Mouse (Mus musculus) heart, embryonic 16.5 days (tissue): ENCODE results near the gene Clcnka. TPM values are rescaled to one million over a fixed set of nuclear protein-coding genes. Genes with fewer than 3 reads are reported as not detected.

ENCODE experiments used
- ATAC-seq: fragments of 200-750 bp; cut with Nextera tagmentation; replicated peaks from 2 replicates; pipeline ENCODE4 v1.8.0; 2017; ENCODE audit warnings: moderate number of reproducible peaks; ENCODE audit not compliant: insufficient read depth, low FRiP score; ENCODE audit errors: extremely low read depth
- H3K27ac ChIP-seq: fragments of 300-500 bp; sonication (generic); 2 replicates; pipeline ENCODE4 v1.5.1; 2014; ENCODE audit warnings: mild to moderate bottlenecking, low read length, control low read depth, moderate library complexity
- H3K27me3 ChIP-seq: fragments of 300-500 bp; sonication (generic); 2 replicates; pipeline ENCODE4 v1.6.1; 2014; ENCODE audit warnings: low read length, mixed read lengths; ENCODE audit not compliant: control insufficient read depth, insufficient read depth
- H3K36me3 ChIP-seq: fragments of 300-500 bp; sonication (generic); 2 replicates; pipeline ENCODE4 v1.6.1; 2014; ENCODE audit not compliant: control insufficient read depth, insufficient read depth
- H3K4me1 ChIP-seq: fragments of 300-500 bp; sonication (generic); 2 replicates; pipeline ENCODE4 v1.6.1; 2014; ENCODE audit warnings: low read length, mixed read lengths; ENCODE audit not compliant: control insufficient read depth, insufficient read depth
- H3K4me2 ChIP-seq: fragments of 300-500 bp; sonication (generic); 2 replicates; pipeline ENCODE4 v1.6.1; 2014; ENCODE audit warnings: low read depth, mild to moderate bottlenecking, control low read depth, low read length
- H3K4me3 ChIP-seq: fragments of 300-500 bp; sonication (generic); 2 replicates; pipeline ENCODE4 v1.5.1; 2014; ENCODE audit warnings: mild to moderate bottlenecking, control low read depth, low read length
- H3K9ac ChIP-seq: fragments of 300-500 bp; sonication (generic); 2 replicates; pipeline ENCODE4 v1.6.1; 2014; ENCODE audit warnings: low read length, control low read depth
- H3K9me3 ChIP-seq: fragments of 300-500 bp; sonication (generic); replicated peaks from 2 replicates; pipeline ENCODE4 v1.6.1; 2016; ENCODE audit warnings: low read length; ENCODE audit not compliant: control insufficient read depth
- WGBS: fragments of 180-500 bp; shearing (Covaris S2); extraction: QIAGEN DNeasy Blood & Tissue Kit; methylation state at CpG from one replicate; pipeline ENCODE4 v1.1.7; 2014; 5-methylcytosine and 5-hydroxymethylcytosine counted together
- polyA plus RNA-seq: library from polyadenylated mRNA; unstranded; fragments of >200 nt; fragmentation: Nextera tagmentation; extraction: Ambion mirVana; gene quantifications from 2 replicates; pipeline ENCODE4 v1.2.1, GENCODE M21; 2015

Clcnka gene
- polyA plus RNA-seq, 1 experiment from 2014 or later: 0.11 TPM

DNA sequence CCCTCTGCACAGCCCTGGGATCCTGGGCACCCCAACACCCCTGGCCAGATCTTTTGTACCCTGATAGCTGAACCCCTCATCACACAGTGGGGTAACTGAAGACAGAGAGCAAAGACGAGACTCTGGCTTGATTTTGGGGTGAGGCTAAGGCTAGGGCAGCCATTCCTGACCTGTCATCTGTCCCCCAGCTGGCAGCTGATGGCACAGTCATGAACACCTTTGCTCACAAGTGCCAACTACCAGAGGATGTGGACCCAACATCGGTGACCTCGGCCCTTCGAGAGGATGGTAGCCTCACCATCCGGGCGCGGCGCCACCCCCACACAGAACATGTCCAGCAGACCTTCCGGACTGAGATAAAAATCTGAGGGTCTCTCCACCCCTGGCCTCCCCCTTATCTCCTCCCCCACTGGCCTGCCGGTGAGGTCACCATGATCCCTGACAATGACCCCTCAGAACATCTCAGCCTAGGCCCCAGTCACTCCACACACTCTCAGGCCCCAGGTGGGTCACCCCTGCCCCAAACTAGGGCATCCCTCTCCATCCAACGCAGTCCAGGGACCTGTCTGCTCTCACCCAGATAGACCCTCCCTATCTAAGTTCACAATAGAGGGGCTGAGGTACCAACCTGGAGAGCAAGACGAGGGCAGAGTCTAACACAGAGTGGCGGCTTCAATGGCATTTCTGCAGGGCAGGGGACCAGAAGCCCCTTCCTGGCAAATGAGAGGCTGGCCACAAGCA is 25.3 kb upstream of the Clcnka start:
- peaks cover 38% of the 10 kb centered on the region for H3K4me1 ChIP-seq

DNA sequence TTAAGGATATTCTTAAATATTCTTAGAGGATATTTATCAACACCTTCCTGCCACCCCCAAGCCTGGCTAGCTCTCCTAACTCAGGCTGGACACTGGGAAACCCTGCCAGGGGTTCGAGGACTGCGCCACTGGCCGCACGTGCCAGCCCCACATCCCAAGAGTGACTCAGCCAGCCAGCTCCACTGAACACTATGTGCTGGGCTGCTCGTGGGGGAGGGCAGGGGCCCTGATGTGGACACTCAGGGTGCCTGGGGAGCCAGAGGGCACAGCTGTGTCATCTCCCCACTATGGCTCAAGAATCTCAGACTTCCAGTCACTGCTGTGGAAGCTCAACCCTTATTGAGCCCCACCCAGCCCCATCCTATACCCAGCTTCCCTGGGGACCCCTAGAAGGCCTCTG is 24.8 kb upstream of the Clcnka start:
- H3K36me3 ChIP-seq: no peaks in the 10 kb centered on the region
- H3K4me2 ChIP-seq: peak overlapping the region; percentile 76
- no peaks in the 10 kb centered on the region for H3K9me3 ChIP-seq
- no peaks in the 10 kb centered on the region for H3K27me3 ChIP-seq
- ATAC-seq: no peak
- peaks cover 38% of the 10 kb centered on the region for H3K4me1 ChIP-seq
- H3K9ac ChIP-seq: peak overlapping the region; percentile 98
- 42% methylated on average over 5 of the region's 5 CpGs for WGBS
- peak overlapping the region; percentile 83 for H3K4me3 ChIP-seq
- H3K27ac ChIP-seq: peak overlapping the region; percentile 91

More for the DNA sequence above, 25.3 kb upstream of the Clcnka start:
- no peak for ATAC-seq
- H3K9ac ChIP-seq: peak overlapping the region; percentile 98
- peak overlapping the region; percentile 83 for H3K4me3 ChIP-seq
- peak overlapping the region; percentile 91 for H3K27ac ChIP-seq
- H3K4me2 ChIP-seq: peak overlapping the region; percentile 76
- H3K9me3 ChIP-seq: no peaks in the 10 kb centered on the region
- no peaks in the 10 kb centered on the region for H3K27me3 ChIP-seq
- WGBS: 64% methylated on average over 13 of the region's 13 CpGs
- no peaks in the 10 kb centered on the region for H3K36me3 ChIP-seq

DNA sequence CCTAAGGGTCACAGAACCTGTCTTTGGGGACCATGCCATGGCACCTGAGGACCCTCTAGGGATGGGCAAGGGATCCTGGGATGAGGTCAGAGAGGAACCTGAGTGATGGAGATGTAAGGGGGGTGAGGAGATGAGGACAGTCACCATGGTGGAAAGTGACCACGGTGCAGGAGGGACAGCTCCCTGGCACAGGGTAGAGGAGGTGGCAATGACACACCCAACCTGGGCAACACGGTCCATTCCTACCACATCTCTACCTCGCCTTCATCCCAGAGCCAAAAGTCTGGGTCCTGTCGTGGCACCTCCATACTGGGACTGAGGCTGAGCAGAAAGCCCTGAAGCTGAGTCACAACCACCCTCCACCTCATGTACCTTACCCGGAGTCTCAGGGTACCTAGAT is 24.3 kb upstream of the Clcnka start:
- H3K9me3 ChIP-seq: no peaks in the 10 kb centered on the region
- H3K4me2 ChIP-seq: peak overlapping the region; percentile 76
- peak overlapping the region; percentile 98 for H3K9ac ChIP-seq
- peak overlapping the region; percentile 83 for H3K4me3 ChIP-seq
- peak overlapping the region; percentile 91 for H3K27ac ChIP-seq
- peaks cover 38% of the 10 kb centered on the region for H3K4me1 ChIP-seq
- no peaks in the 10 kb centered on the region for H3K36me3 ChIP-seq
- no peaks in the 10 kb centered on the region for H3K27me3 ChIP-seq
- no peak for ATAC-seq
- WGBS: 39% methylated on average over 5 of the region's 5 CpGs

DNA sequence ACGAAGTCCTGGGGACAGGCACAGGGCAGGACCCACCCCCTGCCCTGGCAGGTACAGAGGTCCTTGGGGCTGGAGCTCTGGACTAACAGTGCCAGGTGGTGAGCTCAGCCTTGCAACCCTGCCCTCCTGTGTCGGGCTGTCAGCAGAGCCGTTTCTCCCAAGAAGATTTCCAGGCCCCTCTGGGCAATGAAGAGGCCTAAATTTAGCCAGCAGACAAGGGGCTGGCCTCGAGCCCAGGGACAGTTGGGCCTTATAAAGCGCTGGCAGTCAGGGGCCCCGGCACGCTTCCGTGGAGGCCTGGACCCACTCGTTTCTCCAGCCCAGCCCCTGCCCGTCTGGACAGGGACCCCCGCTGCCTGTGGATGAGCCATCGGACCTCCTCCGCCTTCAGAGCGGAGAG is 22.9 kb upstream of the Clcnka start:
- peaks cover 28% of the 10 kb centered on the region for H3K4me1 ChIP-seq
- H3K27ac ChIP-seq: peak overlapping the region; percentile 100
- H3K27me3 ChIP-seq: no peaks in the 10 kb centered on the region
- peak overlapping the region; percentile 98 for H3K9ac ChIP-seq
- H3K4me2 ChIP-seq: peak overlapping the region; percentile 76
- H3K9me3 ChIP-seq: no peaks in the 10 kb centered on the region
- ATAC-seq: peak; percentile 72
- 15% methylated on average over 14 of the region's 14 CpGs for WGBS
- peak overlapping the region; percentile 83 for H3K4me3 ChIP-seq
- H3K36me3 ChIP-seq: no peaks in the 10 kb centered on the region

DNA sequence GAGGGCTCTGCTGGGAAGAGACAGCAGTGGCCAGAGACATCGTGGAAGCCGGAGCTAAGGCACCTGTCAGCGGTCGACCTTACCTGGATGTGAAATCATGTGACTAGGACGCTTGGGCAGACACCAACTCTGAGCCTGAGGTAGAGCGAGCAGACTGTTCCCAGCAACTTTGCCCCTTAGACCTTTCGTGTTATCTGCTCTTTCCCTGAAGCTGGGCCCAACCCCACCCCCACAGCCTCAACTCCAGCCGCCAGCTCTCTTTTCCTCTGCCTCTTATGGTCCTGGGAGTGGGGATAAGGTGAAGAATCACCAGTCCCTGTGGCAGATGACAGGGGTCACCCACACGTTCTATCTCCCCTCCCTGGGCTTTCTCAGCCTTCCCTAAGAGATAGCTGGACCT is 22.4 kb upstream of the Clcnka start:
- WGBS: 21% methylated on average over 9 of the region's 9 CpGs
- H3K4me2 ChIP-seq: peak overlapping the region; percentile 64
- H3K9ac ChIP-seq: peak overlapping the region; percentile 98
- no peaks in the 10 kb centered on the region for H3K9me3 ChIP-seq
- H3K36me3 ChIP-seq: no peaks in the 10 kb centered on the region
- H3K4me3 ChIP-seq: peak overlapping the region; percentile 83
- H3K27me3 ChIP-seq: no peaks in the 10 kb centered on the region
- H3K27ac ChIP-seq: peak overlapping the region; percentile 100
- ATAC-seq: 0 out of 2 replicates have a peak, but pooled peaks have one; percentile 4
- peaks cover 25% of the 10 kb centered on the region for H3K4me1 ChIP-seq

DNA sequence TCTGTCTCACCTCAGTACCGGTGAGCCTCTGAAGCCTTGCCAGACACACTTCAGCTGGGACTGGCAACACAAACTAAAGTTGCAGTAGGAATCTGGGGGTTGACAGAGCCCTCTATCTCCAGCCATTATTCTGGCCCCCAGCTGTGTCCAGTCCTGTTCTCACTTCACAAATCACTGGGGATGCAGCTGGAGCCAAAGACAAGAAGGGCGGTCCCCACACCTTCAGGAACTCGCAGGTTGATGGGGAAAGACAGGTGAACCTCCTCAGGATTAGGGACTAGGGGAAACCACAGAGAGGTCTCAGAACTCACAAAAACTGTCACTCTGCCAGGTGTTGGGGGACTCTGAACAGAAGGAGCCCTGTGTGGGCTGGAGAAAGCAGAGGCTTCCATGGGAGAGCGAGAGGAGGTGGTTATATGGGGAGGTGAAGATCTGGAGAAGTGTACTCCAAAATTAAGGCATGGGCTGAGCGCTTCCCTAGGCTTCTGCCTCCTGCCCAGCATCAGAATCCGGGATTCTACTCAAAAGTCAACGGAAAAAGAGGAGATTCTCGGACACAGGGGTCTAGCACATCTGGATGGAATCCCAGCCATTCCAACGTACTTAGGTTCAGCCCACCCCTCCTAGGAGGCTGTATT is 21.8 kb upstream of the Clcnka start, which contains the start of gene Hspb7:
Hspb7 (plus strand) TSS at position 588 of the 638 bp plus-strand sequence.
- WGBS: 28% methylated on average over 9 of the region's 9 CpGs
- H3K4me2 ChIP-seq: peak within 1 kb of the TSS; percentile 76
- H3K4me3 ChIP-seq: peak within 1 kb of the TSS; percentile 83
- H3K4me1 ChIP-seq: peaks cover 24% of the 10 kb centered on the region
- ATAC-seq: no peak
- H3K27me3 ChIP-seq: no peaks in the 10 kb centered on the region
- no peaks in the 10 kb centered on the region for H3K36me3 ChIP-seq
- peak within 1 kb of the TSS; percentile 98 for H3K9ac ChIP-seq
- H3K27ac ChIP-seq: peak within 1 kb of the TSS; percentile 100
- no peaks in the 10 kb centered on the region for H3K9me3 ChIP-seq

DNA sequence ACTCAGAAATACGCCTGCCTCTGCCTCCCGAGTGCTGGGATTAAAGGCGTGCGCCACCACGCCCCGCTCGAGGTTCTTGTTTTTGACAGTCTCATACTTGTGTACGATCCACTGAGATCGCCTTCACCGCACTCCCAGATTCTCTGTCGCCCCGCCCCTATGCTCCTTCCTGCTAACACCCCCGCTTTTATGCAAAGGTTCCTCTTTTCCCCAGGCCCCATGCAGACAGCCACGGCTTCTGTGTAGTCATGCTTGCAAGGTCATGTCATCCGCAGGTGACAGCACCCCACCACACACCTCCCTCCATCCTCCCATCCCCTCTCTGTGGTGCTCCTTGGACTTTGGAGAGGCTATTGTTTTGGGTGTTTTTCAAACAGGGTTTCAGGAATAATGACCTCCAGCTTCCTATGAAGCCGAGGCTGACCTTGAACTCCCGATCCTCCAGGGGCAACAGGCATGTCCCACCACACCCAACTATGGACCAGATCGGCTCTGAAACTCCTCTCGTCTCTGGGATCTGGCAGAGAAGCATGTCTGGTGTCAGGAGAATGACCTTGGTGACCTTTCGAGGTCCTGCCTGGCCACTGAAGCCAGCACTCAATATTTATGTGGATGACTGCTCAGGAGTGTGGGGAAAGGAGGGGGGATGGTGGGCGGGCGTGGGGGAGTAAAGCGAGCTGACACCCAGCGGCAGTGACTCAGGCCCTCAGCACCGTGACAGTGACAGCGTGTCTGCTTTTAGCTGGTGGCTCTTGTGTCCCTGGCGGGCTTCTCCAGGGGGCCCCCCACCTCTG is 21.1 kb upstream of the Clcnka start:
- ATAC-seq: peak; percentile 29; the same call in 1 of the 2 replicates
- no peaks in the 10 kb centered on the region for H3K9me3 ChIP-seq
- H3K27me3 ChIP-seq: no peaks in the 10 kb centered on the region
- H3K27ac ChIP-seq: peak overlapping the region; percentile 100
- H3K4me3 ChIP-seq: no peak overlapping the region
- no peaks in the 10 kb centered on the region for H3K36me3 ChIP-seq
- peak overlapping the region; percentile 64 for H3K4me2 ChIP-seq
- WGBS: 47% methylated on average over 27 of the region's 27 CpGs
- H3K9ac ChIP-seq: peak overlapping the region; percentile 98
- peaks cover 21% of the 10 kb centered on the region for H3K4me1 ChIP-seq

DNA sequence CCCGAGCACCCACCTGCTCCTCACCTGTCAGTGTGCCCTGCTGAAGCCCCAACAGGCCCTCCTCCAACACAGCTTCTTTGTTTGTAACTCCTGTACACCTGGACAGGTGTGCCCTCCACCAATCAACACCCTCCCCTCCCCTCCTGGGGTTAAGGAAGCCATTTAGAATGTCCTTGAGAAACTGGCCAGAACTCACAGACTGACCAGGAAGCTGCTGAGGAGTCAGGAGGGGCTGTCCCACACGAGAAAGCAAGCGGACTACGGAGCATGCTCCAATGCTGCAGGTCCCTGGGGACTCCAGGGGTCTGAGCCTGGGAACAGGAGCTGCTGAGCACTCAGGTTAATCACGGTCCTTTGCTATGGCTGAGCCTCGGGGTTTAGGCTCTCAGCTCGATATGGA is 17.4 kb upstream of the Clcnka start, which contains the start of gene Clcnkb:
Clcnkb (minus strand) TSS at position 91 of the 400 bp plus-strand sequence.
- Histone ChIP-seq H3K4me3 (no peak within 1 kb of the TSS), H3K9ac (no peak within 1 kb of the TSS), H3K27me3 (no peaks in the 10 kb centered on the region), H3K9me3 (no peaks in the 10 kb centered on the region), H3K36me3 (no peaks in the 10 kb centered on the region), H3K4me2 (no peak within 1 kb of the TSS), H3K4me1 (peaks cover 16% of the 10 kb centered on the region), H3K27ac (no peak within 1 kb of the TSS)
- 65% methylated on average over 7 of the region's 7 CpGs for WGBS
- ATAC-seq: no peak
